Comparison of ENCODE assay signal across 16 mouse cellular contexts in the genomic region with DNA sequence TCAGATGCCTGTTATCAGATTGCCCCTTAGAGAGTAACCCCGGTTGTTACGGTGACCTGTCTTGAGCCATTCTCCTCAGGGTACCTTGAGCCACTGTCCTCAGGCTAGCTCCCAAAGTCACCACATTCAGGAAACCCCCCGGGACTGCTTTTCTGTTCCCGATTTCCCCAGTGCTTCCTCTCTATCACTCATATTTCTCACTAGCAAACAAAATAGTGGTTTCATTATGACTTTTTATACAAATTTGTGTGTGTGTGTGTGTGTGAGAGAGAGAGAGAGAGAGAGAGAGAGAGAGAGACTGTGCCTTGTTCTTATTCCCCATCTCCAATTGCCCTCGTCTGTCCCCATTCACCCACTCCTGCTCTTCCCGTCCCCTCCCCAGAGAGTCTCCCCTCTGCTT.
"Had no signal": no experiment of that assay in that cellular context is flagged by ENCODE, and none has a peak within 500 bp of the region (broad histone marks: within the 10 kb centered on the region; RNA-seq: fewer than 3 reads in every experiment).

No protein-coding gene starts in this region.

- DNase-seq: retina, postnatal 1 day; right cerebral cortex, adult 18-20 months; right cerebral cortex, postnatal 14 days; right cerebral cortex, postnatal 25 days; right cerebral cortex, postnatal 4 days; spleen, adult 18-20 months; thymus, adult 18-20 months; thymus, adult 2 months; thymus, postnatal 14 days; thymus, postnatal 25 days; thymus, postnatal 4 days had no signal

- H3K9ac ChIP-seq: neural tube, embryonic 12.5 days; neural tube, embryonic 13.5 days; neural tube, embryonic 15.5 days; stomach, embryonic 15.5 days had no signal

- H3K27ac ChIP-seq: neural tube, embryonic 12.5 days; neural tube, embryonic 13.5 days; neural tube, embryonic 15.5 days; stomach, embryonic 15.5 days; stomach, postnatal 0 days had no signal

- H3K9me3 ChIP-seq: neural tube, embryonic 12.5 days; neural tube, embryonic 13.5 days; neural tube, embryonic 15.5 days; stomach, embryonic 15.5 days had no signal

- H3K36me3 ChIP-seq: neural tube, embryonic 12.5 days; neural tube, embryonic 13.5 days; neural tube, embryonic 15.5 days; stomach, embryonic 15.5 days had no signal

- H3K4me3 ChIP-seq: neural tube, embryonic 12.5 days; neural tube, embryonic 13.5 days; neural tube, embryonic 15.5 days; stomach, embryonic 15.5 days had no signal

- H3K4me2 ChIP-seq: neural tube, embryonic 12.5 days; neural tube, embryonic 13.5 days; neural tube, embryonic 15.5 days; stomach, embryonic 15.5 days had no signal

- H3K4me1 ChIP-seq: neural tube, embryonic 12.5 days; neural tube, embryonic 13.5 days; neural tube, embryonic 15.5 days; stomach, embryonic 15.5 days had no signal

- H3K27me3 ChIP-seq: neural tube, embryonic 12.5 days; neural tube, embryonic 13.5 days; neural tube, embryonic 15.5 days; stomach, embryonic 15.5 days had no signal
